Comparison of ENCODE assay signal across 8 mouse cellular contexts in genomic region chr4:9184451-9185121, GRCm38 (mm10).
DNase-seq lines count a peak whose midpoint lies in the region; ATAC-seq and TF ChIP-seq lines count a peak whose summit lies in the region.

No protein-coding gene starts in this region.

- DNase-seq in frontal cortex, adult 2 months (ENCODE audit: extremely low spot score in 1 of 2, low spot score in 1 of 2) = no peak
- DNase-seq in cerebellum, adult 18-20 months = peak; percentile 37 to 50
- peak; percentile 51 to 62 for DNase-seq in heart, adult 18-20 months
- DNase-seq in mesoderm, embryonic 11.5 days (ENCODE audit: low read depth, low spot score) = peak; percentile 64
- peak; percentile 35 for DNase-seq in thymus, postnatal 25 days
- no peak for DNase-seq in gastrocnemius, postnatal 25 days

- 0 out of 2 replicates have a peak overlapping the region, but pooled peaks have one; percentile 5 for H3K4me3 ChIP-seq in intestine, postnatal 0 days (ENCODE audit: low read depth, low read length)

- no peak overlapping the region for H3K9ac ChIP-seq in intestine, postnatal 0 days (ENCODE audit: low read depth, low read length)

- peak overlapping the region; percentile 60 for H3K4me2 ChIP-seq in intestine, postnatal 0 days (replicated peaks; ENCODE audit: low read depth)

- no peaks in the 10 kb centered on the region for H3K27me3 ChIP-seq in intestine, postnatal 0 days (replicated peaks; ENCODE audit: control insufficient read depth, insufficient read depth, low read length)

- no peaks in the 10 kb centered on the region for H3K36me3 ChIP-seq in intestine, postnatal 0 days (ENCODE audit: control insufficient read depth, insufficient read depth)

- no peak overlapping the region for H3K27ac ChIP-seq in intestine, postnatal 0 days (ENCODE audit: low read depth, low read length)

- 2% methylated on average over 12 of the region's 12 CpGs for WGBS in intestine, postnatal 0 days

- no peak for TF ChIP-seq CTCF in intestine, postnatal 0 days (IDR thresholded peaks at IDR 0.05; ENCODE audit: low read depth)

- H3K4me1 ChIP-seq in intestine, postnatal 0 days (replicated peaks; ENCODE audit: control insufficient read depth, insufficient read depth, low read length) = no peaks in the 10 kb centered on the region

- peak; percentile 31 for ATAC-seq in frontal cortex, adult (ENCODE audit: low TSS enrichment)
- ATAC-seq in intestine, postnatal 0 days = no peak

- H3K9me3 ChIP-seq in intestine, postnatal 0 days (ENCODE audit: control insufficient read depth) = no peaks in the 10 kb centered on the region

Comparison
In these comparisons a context has a peak if more than half of its experiments do, and no peak if none do; other contexts are left out.
1. DNase-seq: peak in cerebellum, adult 18-20 months (2 of 2), heart, adult 18-20 months (2 of 2), mesoderm, embryonic 11.5 days (single experiment) and thymus, postnatal 25 days (single experiment); none in frontal cortex, adult 2 months (0 of 2) and gastrocnemius, postnatal 25 days (single experiment).